Mouse (Mus musculus) cerebellum, adult 2 months (tissue): ENCODE measurements around the gene Xrn2. TPM values are rescaled to one million over a fixed set of nuclear protein-coding genes. Genes with fewer than 3 reads are reported as not detected.
"Not testable (repeated sequence)": the region's sequence is repeated elsewhere in the genome, so short reads cannot be mapped to it uniquely, and the experiment has no call there.

Experiments used
- DNase-seq, 2 experiments: peaks; one replicate each; pipeline ENCODE4 v3.0.0; 2021
- H3K27ac ChIP-seq: fragments of 200-500 bp; 2 replicates; pipeline ENCODE4 v1.5.1; 2012; ENCODE audit warnings: low read length, control low read depth, inconsistent platforms; ENCODE audit not compliant: insufficient read depth
- H3K27me3 ChIP-seq: fragments of 200-500 bp; 2 replicates; pipeline ENCODE4 v1.6.1; 2012; ENCODE audit warnings: inconsistent platforms, mild to moderate bottlenecking, low read length, moderate library complexity; ENCODE audit not compliant: control insufficient read depth, insufficient read depth
- H3K4me1 ChIP-seq: fragments of 200-500 bp; 2 replicates; pipeline ENCODE4 v1.6.1; 2011; ENCODE audit warnings: low read length; ENCODE audit not compliant: control insufficient read depth, insufficient read depth
- H3K4me3 ChIP-seq: fragments of 200-500 bp; replicated peaks from 2 replicates; pipeline ENCODE3; 2011; ENCODE audit warnings: mild to moderate bottlenecking, low read depth, low read length, control low read depth; ENCODE audit not compliant: insufficient read depth
- CTCF ChIP-seq: fragments of 200-500 bp; IDR thresholded peaks from 2 replicates; pipeline ENCODE4 v1.5.1; 2011; ENCODE audit warnings: low read depth, mild to moderate bottlenecking, control low read depth, low read length, moderate library complexity, borderline replicate concordance; ENCODE audit not compliant: insufficient read depth
- POLR2A ChIP-seq: fragments of 200-500 bp; IDR thresholded peaks from 2 replicates; pipeline ENCODE4 v1.6.1; 2011; ENCODE audit warnings: low read length, control low read depth, borderline replicate concordance; ENCODE audit not compliant: insufficient read depth
- WGBS: fragments of 180-500 bp; shearing (Covaris S2); methylation state at CpG from one replicate; pipeline ENCODE4 v1.1.7; 2018; 5-methylcytosine and 5-hydroxymethylcytosine counted together
- polyA plus RNA-seq: library from polyadenylated mRNA; depleted of rRNA; stranded (reverse); fragments of >200 nt; gene quantifications from 2 replicates; pipeline ENCODE4 v1.2.3, GENCODE M21; 2012

Xrn2 gene
- polyA plus RNA-seq, 1 experiment: 27.3 TPM

DNA sequence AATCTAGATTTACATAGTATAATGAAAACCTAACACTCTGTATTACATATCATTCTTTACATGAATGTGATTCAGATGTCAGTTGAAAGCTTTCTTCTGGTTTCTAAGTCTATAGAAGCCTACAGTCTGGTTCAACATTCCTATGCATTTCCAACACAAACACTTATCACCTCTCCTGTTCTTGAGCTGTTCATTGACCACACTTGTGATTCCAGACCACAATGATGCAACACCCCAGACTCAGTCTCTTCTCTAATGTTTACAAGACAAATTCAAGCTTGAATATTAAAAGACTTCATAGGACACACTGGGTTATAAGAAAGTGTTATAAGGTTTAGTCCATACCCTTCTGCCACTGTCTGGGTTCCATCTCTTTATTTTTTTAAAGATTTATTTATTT, 3.7 kb upstream of the Xrn2 start:
- Histone ChIP-seq H3K27me3 (no peaks in the 10 kb centered on the region), H3K27ac (no peak overlapping the region), H3K4me1 (no peaks in the 10 kb centered on the region; the same call in 1 of the 2 replicates), H3K4me3 (no peak overlapping the region)
- DNase-seq: no peak
- TF ChIP-seq CTCF (no peak), POLR2A (no peak)

DNA sequence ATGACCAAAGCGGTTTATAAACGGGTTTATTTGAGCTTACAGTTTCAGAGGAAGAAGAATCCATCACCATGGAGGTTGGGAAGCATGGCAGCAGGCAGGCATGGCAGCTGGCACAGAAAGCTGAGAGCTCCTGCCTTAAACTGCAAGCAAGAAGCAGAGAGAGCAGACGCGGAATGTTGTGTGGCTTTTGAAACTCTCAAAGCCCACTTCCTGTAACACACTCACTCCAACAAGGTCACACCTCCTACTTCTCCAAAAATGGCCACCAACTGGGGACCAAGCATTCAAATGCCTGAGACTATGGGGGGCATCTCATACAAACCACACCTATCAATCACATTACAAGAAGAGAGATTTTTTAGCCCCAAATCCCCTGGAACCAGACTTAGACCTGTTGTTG, 2.7 kb upstream of the Xrn2 start:
- no peaks in the 10 kb centered on the region; the same call in 1 of the 2 replicates for H3K4me1 ChIP-seq
- no peak overlapping the region for H3K27ac ChIP-seq
- no peak overlapping the region for H3K4me3 ChIP-seq
- WGBS: 95% methylated on average over 4 of the region's 4 CpGs
- no peaks in the 10 kb centered on the region for H3K27me3 ChIP-seq
- TF ChIP-seq POLR2A (no peak), CTCF (no peak)
- DNase-seq: no peak

GRCm38 (mm10) chr2:147010952-147011351, 1.8 kb upstream of the Xrn2 start:
- Histone ChIP-seq H3K27ac (no peak overlapping the region), H3K4me3 (no peak overlapping the region), H3K27me3 (no peaks in the 10 kb centered on the region), H3K4me1 (no peaks in the 10 kb centered on the region; the same call in 1 of the 2 replicates)
- 98% methylated on average over 9 of the region's 9 CpGs for WGBS
- TF ChIP-seq CTCF (no peak), POLR2A (no peak)
- no peak for DNase-seq

GRCm38 (mm10) chr2:147011474-147012140, 1.2 kb upstream of the Xrn2 start:
- TF ChIP-seq POLR2A: no peak
- no peak for TF ChIP-seq CTCF
- WGBS: 67% methylated on average over 3 of the region's 3 CpGs
- no peak overlapping the region for H3K27ac ChIP-seq
- H3K27me3 ChIP-seq: no peaks in the 10 kb centered on the region
- DNase-seq: no peak
- no peak overlapping the region for H3K4me3 ChIP-seq
- no peaks in the 10 kb centered on the region; the same call in 1 of the 2 replicates for H3K4me1 ChIP-seq

DNA sequence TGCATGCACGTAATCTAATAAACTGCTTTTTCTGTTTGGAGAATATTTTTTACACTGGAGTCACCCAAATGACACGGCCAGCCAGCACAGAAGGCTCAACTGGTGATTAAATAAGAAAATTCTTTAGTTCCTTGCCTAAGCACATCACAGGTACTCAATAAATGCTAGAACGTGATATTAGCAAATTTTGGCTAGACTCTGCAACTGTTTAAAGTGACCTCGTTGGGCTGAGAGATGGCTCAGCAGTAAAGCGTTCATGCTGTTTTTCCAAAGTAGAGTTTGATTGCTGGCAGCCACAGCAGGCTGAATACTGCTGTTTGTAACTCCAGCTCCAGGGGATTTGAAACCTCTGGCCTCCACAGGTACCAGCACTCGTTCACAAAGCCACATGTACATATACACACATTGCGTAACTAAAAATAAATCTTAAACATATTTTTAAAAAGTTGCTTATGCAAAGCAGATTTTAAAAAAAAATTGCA, 614 bp upstream of the Xrn2 start:
- 26% methylated on average over 7 of the region's 7 CpGs for WGBS

DNA sequence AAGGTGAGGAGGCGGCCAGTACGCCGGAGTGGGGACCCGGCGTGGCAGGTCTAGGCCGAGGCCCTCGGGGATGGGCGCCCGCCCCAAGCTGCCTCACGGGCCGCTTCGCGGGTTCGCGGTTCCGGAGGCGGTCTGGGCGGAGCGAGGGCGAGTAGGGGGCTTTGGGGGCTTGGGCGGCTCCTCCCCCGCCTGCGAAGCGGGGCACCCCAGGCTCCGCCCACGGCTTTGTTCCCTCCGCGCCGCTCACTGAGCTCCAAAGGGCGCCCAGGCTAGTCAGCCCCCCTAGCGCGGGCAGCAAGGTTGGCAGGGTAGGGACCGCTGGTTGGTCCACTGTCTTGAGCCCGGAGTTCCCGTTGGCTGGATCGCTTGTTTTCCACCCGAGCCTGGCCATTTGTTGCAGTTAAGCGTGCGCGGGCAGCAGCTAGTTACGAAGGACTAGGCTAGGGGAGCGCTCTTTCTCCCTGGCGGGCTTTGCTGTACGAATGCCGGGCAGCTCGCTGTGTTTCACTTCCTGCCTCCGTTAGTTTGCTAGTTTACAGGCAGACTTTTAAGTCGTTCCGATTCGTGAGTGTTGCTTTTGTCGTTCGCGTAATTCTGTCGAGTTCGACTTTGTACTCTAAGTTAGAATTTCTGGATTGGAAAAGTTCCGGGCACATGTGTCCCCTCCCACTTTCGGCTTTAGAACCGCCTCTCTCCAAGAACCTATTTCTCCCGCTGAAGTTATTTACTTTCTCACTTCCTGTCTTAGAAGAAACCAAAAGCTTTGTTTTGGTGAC, 586 bp downstream of the Xrn2 start:
- Histone ChIP-seq H3K27me3 (no peaks in the 10 kb centered on the region), H3K27ac (peak overlapping the region; percentile 48; the same call in 1 of the 2 replicates), H3K4me3 (peak overlapping the region; percentile 73), H3K4me1 (no peaks in the 10 kb centered on the region; the same call in 1 of the 2 replicates)
- WGBS: under 1% methylated on average over 59 of the region's 59 CpGs
- peak in 1 of 2 experiments; percentile 67 for DNase-seq
- no peak for TF ChIP-seq CTCF
- TF ChIP-seq POLR2A: no peak

More for the DNA sequence above, 614 bp upstream of the Xrn2 start:
- H3K4me3 ChIP-seq: peak overlapping the region; percentile 73
- TF ChIP-seq POLR2A (no peak), CTCF (no peak)
- H3K27me3 ChIP-seq: no peaks in the 10 kb centered on the region
- no peaks in the 10 kb centered on the region; the same call in 1 of the 2 replicates for H3K4me1 ChIP-seq
- H3K27ac ChIP-seq: 0 out of 2 replicates have a peak overlapping the region, but pooled peaks have one; percentile 56
- DNase-seq: no peak

- Histone ChIP-seq H3K4me1 (no peaks in the 10 kb centered on the region; the same call in 1 of the 2 replicates), H3K27ac (no peak overlapping the region), H3K27me3 (no peaks in the 10 kb centered on the region), H3K4me3 (no peak overlapping the region)
- no peak for DNase-seq
- 20% methylated on average over 15 of the region's 15 CpGs for WGBS
- TF ChIP-seq CTCF: no peak
- no peak for TF ChIP-seq POLR2A
These were observed 1.5 kb downstream of the Xrn2 start for GRCm38 (mm10) chr2:147014101-147014886.

DNA sequence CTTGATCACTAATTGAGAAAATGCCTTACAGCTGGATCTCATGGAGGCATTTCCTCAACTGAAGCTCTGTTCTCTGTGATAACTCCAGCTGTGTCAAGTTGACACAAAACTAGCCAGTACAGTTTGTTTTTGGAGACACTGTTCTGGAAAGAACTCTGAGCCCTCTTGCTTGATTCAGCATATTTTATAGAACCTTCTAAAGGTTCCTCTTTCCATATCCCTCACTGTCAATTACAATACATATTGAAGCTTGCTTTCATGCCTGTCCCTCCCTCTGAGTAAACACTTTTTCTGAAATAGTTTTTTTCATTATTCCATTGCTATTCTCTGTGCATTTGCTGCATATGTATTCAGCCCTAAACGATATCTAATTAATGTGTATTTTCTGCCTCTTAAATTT, 9.2 kb downstream of the Xrn2 start:
- H3K4me1 ChIP-seq, H3K27ac ChIP-seq, H3K4me3 ChIP-seq, H3K27me3 ChIP-seq, DNase-seq: not testable (repeated sequence)
- WGBS: 92% methylated on average over 1 of the region's 1 CpGs
